Mouse (Mus musculus) ZHBTc4 (cell line): ENCODE measurements around the gene Cwc27.
A peak's percentile ranks its signal among the peaks of the same experiment; 100 is the strongest.

ENCODE experiments used
- DNase-seq: peaks from one replicate; pipeline ENCODE4 v3.0.0-alpha.2; 2011; ENCODE audit warnings: low read depth, low spot score

The Cwc27 gene

DNA sequence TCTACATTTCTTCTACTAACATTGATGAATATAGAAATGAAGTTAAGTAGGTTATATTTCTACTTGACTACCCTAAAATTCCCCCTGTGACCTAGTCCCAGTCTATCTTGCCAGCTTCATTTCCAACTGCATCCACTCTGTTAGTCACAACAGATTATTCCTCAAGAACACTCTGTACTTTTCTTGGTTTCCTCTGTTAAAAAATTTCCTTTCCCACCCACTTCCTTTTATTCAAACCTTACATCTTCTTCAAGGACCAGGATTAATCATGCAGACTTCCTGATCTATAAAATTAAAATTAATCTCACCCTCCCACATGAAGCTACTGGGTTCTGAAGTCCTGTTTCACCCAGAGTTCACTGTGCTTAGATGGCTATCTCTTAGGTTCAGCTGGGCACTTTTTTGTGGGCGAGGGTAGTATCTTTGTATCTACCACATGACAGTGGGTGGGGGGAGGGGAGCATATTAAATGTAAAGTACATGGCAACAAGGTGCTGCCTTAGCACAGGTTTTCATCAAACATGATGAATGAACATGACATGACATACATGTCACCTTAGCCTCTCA lies 37.8 kb downstream of the Cwc27 start:
- DNase-seq: no peak

- no peak for DNase-seq
Measured at GRCm38 (mm10) chr13:104763193-104763592, 53.7 kb downstream of the Cwc27 start.

GRCm38 (mm10) chr13:104762401-104762800 lies 54.5 kb downstream of the Cwc27 start:
- no peak for DNase-seq

GRCm38 (mm10) chr13:104759381-104759780 lies 57.6 kb downstream of the Cwc27 start:
- DNase-seq: no peak

- no peak for DNase-seq
Measured at GRCm38 (mm10) chr13:104747032-104747431, 69.9 kb downstream of the Cwc27 start.

- DNase-seq: no peak
Measured at GRCm38 (mm10) chr13:104742866-104743265, 74.1 kb downstream of the Cwc27 start.

DNA sequence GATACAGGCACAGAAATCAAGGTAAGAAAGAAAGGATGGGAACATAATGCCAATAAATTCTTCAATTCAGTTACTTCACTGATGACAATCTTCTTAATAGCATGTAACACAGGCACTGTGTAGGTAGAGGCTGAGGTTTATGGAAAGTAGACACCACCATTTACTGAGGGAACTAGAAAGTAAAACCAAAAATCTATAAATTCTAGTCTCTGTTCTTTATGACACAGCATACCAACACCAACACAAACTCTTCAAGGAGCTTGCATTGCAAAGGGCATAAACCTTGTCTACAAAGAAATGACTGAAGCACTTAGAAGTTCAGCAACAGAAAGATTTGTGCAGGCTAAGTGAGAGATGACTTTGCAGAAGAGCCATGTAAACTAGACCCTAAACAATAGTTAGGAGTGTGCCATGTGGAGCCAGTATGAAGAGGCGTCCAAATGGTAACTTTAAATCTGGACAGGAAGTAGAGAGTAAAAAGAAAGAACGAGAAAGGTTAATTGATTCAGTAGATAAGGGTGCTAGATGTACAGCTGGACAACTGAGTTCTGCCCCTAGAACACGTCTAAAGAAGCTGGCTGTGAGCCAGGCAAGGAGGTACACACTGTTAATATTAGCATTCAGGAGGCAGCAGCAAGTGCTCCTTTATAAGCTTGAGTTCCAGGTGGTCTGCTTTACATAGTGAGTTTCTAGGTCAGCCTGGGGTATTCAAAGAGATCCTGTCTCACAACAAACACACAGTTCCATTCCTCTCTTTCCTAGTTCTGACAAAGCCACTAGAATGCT lies 87.5 kb downstream of the Cwc27 start:
- DNase-seq: peak; percentile 10

GRCm38 (mm10) chr13:104727681-104728080 lies 89.3 kb downstream of the Cwc27 start:
- DNase-seq: no peak

GRCm38 (mm10) chr13:104720133-104720532 lies 96.8 kb downstream of the Cwc27 start:
- DNase-seq: no peak

DNA sequence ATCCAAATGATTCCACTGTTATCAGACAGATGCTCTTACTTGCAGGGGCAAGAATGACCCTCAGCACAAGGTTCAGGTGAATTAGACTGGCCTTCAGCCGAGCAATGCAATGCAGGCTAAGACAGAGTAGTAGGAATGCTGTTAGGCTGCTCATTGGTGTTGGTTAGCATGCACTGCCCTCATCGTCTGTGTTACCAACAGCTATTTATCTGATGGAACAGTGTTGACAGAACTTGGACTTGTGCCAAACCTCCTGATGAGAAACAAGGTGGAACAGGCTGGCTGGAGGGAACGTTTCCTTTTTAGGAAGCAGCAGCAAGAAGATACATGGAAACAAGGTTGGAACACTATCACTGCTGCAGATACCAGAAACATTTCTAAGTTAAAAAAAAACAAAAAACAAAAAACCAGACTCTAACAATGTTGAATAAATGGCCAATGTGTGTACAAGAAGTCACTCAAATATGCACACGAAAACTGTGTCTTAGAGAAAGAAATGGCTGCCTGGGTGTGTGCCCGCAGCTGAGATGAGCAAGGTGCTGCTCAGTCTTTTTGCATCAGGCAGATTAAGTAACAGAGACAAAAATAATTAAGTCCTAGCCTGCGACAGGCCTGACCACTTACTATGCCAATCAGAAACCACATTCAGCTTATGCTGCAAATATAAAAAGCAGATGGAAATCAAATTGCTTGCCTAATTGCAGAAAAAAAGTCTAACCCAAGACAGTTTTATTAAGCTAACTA lies 122.2 kb downstream of the Cwc27 start:
- DNase-seq: peak; percentile 16

- no peak for DNase-seq
Measured at GRCm38 (mm10) chr13:104692710-104693109, 124.2 kb downstream of the Cwc27 start.

GRCm38 (mm10) chr13:104685537-104685936 lies 131.4 kb downstream of the Cwc27 start:
- no peak for DNase-seq

DNA sequence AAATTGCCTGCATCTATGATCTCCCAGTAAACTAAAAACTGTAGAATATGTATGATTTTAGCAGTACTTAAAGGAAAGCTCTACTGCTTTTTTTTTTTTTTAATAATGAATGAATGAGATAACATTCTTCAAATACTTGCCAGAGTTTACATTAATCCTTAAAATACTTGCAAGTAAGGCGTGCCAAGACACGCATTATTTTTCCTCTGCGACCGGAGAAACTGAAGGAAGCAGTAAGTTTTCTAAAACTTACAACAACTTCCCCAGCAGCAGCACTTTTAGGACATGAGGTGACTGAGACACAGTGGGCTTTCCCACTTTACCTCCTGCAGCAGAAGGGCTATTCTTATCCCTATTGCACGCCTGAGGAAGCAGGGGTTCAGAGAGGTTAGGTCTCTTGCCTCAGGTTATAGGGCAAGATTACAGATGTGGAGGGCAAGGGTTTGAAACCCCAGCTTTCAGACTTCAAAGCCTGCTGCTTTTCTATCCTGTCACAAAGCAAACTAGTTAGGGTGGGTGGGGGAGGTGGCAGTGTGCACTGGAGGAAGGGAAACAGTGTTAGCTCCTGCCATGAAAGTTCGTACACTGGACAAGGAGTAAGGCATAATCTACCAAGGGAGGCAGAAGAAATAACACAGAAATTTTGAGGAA lies 132.5 kb downstream of the Cwc27 start:
- no peak for DNase-seq

DNA sequence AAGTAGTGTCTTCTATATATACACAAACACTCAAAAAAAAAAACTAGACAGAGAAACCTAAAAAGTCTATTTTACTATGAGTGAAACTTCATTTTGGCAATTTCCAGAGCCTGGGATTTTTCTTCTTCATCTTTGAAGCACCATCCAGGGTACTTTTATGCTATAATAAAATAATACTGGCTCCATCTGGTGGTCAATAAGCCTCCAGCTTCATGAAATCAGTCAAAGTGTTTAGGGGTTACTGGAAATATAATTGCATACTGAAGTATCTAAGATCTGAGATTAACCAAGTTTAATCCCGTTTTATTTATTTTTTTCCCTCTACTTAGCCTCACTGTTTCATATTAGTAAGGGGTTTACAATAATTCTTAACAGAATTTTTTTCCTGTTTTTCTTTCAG lies 135.7 kb downstream of the Cwc27 start:
- DNase-seq: no peak

DNA sequence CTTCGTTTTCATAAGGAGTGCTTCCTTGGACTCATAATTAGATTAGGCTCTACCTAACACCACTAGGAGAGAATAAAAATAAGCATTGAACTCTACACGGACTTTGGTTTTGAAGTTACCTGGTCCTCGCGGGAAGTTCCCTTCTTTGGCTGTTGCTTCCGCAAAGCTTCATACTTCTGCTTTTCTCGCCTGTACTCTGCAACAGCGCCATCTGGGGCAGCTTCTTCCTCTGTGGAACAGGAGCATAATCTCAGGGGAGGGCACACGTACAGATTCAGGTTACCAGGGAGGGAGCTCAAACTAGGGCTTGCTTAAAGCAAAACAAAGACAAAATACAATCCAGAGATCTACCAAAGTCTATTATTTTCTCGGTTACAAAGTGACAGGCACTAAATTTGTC lies 155.8 kb downstream of the Cwc27 start:
- peak; percentile 79 for DNase-seq

- peak; percentile 25 for DNase-seq
Measured at GRCm38 (mm10) chr13:104660042-104660680, 156.8 kb downstream of the Cwc27 start.

DNA sequence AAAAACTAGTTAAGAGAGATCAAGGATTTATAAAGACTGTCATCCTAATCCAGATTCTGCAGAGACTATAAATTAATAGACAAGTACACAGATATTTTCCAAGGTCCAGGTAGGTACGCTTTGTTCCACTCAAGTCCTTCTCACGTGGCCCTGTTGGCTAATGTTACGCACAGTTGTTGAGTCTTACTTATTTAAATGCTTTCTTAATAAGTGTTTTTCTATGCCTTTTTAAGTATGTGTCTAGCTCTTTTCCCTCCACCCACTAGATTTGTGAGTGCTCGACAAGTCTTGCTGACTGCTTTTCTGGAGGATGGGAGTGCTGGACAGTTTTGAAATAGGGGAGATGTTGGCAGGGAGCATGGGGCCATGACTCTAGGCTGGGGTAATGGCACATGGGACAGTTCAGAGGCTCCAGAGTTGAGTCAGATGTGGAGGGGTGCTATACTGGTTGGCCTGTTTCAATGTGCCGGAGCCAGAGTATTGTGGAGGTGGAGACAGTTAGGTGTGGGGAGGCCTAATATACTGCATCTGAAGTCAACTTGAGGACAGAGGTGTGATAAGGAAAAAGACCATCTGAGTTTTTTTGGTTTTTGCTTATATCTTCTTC lies 160.2 kb downstream of the Cwc27 start:
- no peak for DNase-seq

GRCm38 (mm10) chr13:104655137-104655536 lies 161.8 kb downstream of the Cwc27 start:
- no peak for DNase-seq

GRCm38 (mm10) chr13:104651763-104652162 lies 165.2 kb downstream of the Cwc27 start:
- DNase-seq: no peak

- DNase-seq: no peak
Measured at GRCm38 (mm10) chr13:104650654-104651053, 166.3 kb downstream of the Cwc27 start.

- no peak for DNase-seq
Measured at GRCm38 (mm10) chr13:104650145-104650544, 166.8 kb downstream of the Cwc27 start.
